Mouse (Mus musculus): ENCODE measurements around the gene Pik3c2g.

DNA sequence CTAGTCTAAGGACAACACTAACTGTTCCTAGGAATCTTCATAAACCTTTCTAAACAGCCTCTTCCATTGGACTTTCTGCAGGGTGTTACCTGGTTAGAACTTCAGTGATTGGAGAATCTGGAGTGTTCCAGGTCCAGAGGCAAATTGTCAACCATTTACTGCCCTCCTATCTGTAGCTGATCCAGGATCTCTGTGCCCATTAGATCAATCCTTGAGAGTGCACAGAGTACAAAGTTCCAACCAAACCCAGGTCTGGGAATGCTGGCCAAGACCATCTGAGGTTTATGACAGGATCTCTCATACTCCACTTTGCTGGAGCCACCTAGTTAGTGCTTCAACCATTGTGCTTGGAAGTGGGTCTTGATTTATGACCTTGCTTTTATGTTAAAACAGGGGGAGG is 394.0 kb downstream of the Pik3c2g start:
- TF ChIP-seq POLR2A (IDR thresholded peaks at IDR 0.05; ENCODE audit: insufficient read depth, low read length) (no peak), CTCF (IDR thresholded peaks at IDR 0.05; ENCODE audit: low read depth, low read length) (no peak), EP300 (IDR thresholded peaks at IDR 0.05; ENCODE audit: insufficient read depth, low read depth, low read length) (no peak)
